Mouse (Mus musculus): Measurements from ENCODE around the gene Prrt1.

Gene Prrt1

DNA sequence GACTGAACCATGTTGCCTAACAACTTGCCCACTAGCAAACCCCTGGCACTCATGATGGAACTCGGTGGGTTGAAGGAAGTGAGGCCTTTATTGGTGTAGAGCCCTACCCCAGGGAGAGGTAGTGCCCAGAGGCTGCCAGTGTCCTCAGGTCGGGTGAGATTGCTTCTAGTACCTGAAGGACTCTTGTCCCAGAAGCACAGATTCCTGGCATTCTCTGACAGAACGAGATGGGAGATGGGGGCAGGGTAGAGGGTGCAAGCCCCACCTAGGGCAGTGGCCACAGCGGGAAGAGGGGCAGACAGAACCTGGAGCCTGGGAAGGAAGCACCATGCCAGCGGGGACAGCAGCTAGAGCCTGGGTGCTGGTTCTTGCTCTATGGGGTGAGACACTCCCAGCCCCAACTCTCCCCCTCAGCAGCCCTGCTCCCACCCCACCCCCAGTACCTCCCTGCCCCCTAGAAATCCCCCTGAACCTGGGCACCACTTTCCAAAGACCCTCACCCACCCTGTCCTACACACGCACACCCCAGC, 31.7 kb upstream of the Prrt1 start, which contains the start of gene Ager:
Gene Ager, plus strand, starts transcription at position 297 of the 530 bp plus-strand sequence.
- no peak for DNase-seq (ENCODE audit: extremely low read depth, low read depth, low spot score)

DNA sequence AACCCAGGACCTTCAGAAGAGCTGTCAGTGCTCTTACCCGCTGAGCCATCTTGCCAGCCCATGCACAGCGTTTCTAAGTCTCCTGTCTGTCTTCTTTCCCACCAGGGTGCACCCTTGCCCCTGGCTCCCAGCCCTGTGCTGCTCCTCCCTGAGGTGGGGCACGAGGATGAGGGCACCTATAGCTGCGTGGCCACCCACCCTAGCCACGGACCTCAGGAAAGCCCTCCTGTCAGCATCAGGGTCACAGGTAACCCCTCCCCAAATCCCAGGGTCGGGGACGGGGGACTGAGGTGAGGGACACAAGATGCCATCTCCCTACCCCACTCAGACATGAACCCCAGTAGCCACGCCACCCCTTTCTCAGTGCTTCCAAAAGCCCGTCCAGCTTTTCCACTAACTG, 29.4 kb upstream of the Prrt1 start:
- no peak for DNase-seq (ENCODE audit: extremely low read depth, low read depth, low spot score)

DNA sequence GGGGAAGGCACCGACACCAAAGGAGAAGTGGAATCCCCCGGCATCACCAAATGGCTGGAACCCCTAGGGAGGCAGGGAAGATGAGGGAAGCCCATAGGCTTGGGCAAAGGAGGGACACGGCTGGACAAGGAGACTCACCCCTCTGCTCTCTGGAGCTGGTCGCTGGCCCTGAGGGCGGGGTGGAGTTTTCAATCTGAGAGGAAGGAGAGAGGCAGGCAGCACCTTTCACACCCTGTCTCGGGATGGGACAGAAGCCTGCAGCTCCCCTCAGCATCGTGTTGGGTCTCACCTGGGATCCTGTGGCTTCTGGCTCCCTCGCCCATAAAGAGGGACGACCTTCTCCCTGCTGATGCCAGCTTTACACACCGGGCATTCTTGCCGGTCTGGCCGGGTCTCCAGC, 27.5 kb upstream of the Prrt1 start:
- DNase-seq (ENCODE audit: extremely low read depth, low read depth, low spot score), result no peak

DNA sequence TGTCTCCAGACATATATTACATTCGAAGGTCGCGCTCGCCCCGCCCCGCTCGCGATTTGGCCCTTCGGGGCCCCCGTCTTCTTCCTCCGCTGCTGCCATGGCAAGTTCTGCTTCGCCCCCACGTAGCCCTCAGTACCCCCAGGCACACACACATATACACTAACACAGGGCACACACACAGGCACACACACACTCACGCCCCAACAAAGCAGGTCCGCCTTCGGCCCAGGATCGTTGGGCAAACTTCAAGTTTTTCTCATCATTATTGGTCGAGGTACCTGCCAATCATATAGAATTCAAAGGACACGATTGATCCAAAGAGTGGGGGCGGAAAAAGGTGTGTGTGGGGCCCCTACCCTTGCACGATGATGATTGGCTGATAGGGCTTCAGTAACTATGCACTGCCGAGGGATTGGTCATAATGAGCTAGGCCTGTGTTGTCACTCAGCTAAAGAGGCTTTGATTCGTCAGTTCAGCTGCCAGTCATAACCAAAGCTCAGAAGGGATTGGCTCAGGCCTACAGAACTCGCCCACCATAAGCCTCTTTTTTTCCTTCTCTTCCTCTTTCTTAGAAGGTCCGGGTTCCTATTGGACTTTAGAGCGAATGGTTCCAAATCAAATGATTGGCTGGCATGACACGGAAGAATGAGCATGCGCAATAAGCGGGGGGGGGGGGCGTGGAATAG, 25.8 kb upstream of the Prrt1 start, which contains the start of gene Rnf5:
Gene Rnf5, minus strand, starts transcription at position 316 of the 686 bp plus-strand sequence.
- DNase-seq (ENCODE audit: extremely low read depth, low read depth, low spot score), result peak; percentile 100

DNA sequence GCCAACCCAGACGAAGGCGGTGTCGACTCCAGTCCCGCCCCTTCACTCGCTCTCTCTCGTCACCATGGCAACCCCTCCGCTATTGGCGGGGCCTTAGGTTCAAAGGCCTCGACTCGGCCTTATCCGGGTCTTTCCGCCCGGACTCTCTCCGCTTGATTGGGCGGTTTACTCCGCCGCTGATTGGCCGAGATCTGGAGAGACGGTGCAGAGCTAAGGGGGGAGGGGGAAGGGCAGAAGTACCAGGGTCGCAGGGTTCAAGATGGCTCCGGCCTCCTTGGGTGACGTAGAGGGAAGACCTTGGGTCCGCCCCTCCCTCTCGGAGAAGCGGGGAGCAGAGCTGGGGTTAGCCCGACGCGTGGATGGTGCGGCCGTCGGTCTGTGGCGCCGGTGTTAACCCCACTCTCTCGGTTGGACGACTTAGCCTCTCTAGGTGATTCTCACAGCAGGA, 25.2 kb upstream of the Prrt1 start, which contains the start of gene Agpat1:
Gene Agpat1, plus strand, starts transcription at position 202 of the 448 bp plus-strand sequence.
- DNase-seq (ENCODE audit: extremely low read depth, low read depth, low spot score), result peak; percentile 91

DNA sequence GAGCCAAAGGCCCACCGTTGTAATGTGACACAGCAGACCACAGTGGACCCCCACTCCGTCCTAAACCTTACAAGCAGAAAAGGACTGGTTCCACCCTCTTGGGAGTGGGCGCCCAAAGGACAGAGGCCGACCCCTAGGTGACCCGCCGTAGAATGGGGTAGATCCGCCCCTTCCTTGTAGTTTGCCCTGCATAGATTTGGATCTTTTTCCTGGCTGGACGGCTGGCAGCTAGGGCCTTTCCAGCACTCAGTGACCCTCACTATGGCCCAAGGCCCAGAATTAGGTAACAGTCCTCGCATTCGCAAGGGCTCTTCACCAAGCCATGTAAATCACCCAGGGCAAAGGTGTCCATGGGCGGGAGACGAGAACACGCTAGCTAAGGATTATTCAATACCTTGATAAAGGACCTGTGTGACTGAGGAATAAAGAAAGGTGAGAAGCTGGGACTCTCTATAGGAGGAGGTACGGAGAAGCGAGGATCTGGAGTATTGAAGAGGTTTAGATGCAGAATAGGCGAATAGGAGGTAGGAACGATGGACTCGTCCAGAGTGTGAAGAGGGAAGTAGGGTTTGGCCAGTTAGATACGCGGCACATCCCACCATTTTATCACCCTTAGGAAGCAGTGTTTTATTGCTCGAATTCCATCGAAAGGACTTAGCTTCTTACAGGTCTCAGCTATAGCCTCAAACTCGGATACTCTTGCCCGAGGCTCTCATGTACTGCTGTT, 24.7 kb upstream of the Prrt1 start:
- DNase-seq (ENCODE audit: extremely low read depth, low read depth, low spot score), result no peak

DNA sequence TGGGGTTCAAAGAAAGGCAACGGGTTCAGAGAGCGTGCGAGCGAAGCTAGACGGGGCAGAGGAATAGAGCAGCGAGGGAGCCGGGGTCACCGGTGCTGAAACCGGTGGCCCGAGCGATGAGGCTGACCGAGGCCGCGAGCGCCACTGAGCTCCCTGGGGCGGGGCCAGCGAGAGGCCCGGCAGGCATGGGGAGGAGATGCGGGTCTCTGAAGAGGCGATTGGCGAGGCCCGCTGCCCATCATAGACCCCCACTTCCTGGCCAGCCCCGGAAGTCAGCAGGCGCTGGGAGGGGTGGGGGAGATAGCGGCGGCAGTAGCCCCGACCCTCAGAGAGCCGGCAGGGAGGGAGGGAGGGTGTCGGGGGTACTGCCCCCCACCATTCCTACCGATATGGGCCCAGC, 23.7 kb upstream of the Prrt1 start:
- DNase-seq (ENCODE audit: extremely low read depth, low read depth, low spot score), result no peak

DNA sequence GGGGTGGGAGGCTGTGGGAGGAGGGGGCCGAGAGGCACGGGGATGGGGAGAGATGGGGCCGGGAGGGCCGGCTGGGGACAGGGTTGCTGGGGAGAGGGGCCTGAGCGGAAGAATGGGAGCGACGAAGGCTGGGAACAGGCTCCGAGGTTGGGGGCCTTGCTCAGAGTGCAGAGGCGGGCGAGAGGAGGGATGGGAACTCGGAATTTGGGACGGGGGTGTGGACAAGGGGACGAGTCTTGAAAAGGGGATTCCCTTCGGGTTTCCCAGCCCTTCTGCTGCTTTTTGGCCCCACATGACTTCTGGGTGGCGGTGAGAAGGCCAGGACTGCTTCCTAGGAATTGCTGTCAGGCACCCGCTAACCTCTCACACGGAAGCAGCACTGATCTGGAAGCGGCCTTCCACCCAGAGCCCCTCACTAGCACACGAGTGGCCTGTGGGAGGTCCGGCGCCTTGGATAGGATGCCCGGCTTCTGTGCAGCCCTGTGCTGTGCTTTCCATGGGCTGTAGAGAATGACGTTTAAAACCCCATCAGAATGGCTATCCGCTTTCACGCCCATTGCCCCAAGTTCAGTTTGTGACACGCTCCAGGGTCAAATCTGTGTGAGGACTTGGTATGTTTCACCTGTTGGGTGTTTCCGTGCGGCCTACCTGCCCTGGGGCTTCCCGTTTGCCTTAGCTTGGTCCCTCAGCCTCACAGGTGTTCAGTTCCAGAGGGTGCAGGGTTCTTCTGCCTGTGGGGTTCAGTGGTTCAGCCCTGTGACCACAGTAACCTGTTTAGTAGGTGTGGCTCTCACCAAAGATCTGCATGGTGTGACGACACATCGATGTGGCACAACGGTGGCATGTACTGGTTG, 22.9 kb upstream of the Prrt1 start:
- DNase-seq (ENCODE audit: extremely low read depth, low read depth, low spot score), result no peak

DNA sequence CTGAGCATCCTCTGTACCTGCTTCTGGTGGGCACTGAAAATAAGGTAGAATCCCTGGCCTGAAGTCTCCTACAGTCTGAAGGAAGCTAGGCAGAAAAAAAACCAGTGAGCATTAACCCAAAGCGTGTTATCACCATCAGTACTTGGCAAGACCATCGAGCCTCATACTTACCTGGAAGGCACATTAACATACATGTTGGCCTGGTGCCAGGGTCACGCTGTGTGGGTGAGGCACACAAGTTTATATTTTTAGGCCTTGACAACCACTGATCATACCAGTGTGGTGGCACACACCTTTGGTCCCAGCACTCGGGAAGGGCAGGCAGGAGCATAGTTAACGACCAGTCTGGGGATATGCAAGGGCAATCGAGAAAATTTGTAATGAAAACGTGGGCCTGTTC, 21.3 kb upstream of the Prrt1 start:
- no peak for DNase-seq (ENCODE audit: extremely low read depth, low read depth, low spot score)

DNA sequence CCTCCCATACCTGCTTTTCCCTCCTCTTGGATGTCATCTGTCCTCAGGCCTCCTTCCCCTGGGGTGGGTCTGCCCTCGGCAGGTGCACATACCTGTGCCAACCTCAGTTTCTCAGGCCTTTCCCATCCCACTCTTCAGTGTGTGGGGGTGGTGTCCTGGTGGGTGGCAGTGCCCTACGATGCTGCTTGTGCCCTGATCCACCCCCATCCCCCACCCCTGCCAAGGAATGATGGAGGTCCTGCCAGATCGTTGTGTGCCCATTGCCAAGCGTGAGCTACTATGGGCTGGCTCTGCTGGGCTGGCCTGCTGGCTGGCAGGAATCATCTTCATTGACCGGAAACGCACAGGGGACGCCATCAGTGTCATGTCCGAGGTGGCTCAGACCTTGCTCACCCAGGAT, 18.3 kb upstream of the Prrt1 start:
- DNase-seq (ENCODE audit: extremely low read depth, low read depth, low spot score), result no peak

DNA sequence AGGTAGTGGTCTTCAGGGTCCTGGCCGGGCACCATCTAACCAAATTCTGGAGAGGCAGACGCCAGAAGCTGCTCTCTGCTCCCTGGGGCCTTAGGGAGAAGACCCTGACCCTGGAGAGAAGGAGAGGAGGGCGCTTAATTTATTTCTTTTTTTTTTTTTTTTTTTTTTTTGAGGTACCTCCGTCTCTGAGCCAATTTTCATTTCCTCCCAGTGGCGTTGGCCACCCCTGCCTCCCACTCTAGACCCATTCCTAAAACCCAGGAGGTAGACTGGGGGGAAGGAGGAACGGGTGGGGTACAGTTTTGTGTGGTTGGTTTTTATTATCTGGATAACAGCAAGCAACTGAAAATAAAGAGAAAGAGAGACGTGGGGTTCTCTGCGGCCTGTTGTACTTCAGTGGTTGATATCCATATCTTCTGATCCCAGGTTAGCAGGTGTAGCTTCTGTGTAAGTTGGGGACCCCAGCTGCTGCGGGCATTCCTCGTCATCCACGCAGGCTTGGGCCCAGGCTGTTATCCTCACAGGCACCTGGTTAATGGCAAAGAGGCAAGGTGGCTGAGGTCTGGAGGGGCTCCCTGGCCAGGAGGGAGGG, 16.2 kb upstream of the Prrt1 start:
- no peak for DNase-seq (ENCODE audit: extremely low read depth, low read depth, low spot score)

DNA sequence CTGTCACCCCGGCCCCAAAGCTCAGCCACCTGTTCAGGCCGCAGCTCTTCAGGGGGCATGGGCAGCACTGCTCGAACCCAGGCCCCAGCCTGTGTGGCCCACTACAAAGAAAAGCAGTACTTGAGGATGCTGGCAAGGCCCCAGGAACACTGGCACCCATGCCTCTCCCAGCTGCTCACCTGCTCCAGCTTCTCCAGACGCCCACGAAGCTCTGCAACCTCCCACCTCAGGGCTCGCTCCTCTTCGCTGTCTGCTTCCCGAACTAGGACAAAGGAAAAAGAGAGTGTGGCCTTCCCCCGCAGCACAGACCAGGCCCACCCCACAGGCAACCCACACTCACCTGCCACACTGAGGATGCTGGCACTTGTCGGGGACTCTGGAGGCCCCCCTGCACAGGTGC, 15.5 kb upstream of the Prrt1 start:
- DNase-seq (ENCODE audit: extremely low read depth, low read depth, low spot score), result no peak

DNA sequence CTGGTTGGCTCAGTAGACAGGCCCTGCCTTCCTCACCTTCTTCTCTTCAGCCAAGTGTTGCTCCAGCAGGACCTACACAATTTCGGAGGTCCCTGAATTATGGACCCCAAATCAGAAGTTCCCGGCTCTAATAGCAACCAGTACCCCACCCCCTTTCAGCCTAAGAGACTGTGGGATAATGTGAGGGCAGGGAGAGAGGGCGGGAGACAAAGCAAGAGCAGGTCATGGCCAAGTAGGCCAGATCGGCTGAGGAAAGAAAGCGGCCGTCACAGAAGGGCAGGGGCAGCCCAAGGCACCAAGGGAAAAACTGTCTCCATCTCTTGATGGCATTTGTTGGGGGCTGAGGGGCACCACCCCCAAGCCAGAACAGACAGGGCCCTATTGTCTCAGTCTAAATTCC, 13.5 kb upstream of the Prrt1 start, which contains the start of gene Egfl8:
Gene Egfl8, minus strand, starts transcription at position 101 of the 400 bp plus-strand sequence.
- no peak for DNase-seq (ENCODE audit: extremely low read depth, low read depth, low spot score)

DNA sequence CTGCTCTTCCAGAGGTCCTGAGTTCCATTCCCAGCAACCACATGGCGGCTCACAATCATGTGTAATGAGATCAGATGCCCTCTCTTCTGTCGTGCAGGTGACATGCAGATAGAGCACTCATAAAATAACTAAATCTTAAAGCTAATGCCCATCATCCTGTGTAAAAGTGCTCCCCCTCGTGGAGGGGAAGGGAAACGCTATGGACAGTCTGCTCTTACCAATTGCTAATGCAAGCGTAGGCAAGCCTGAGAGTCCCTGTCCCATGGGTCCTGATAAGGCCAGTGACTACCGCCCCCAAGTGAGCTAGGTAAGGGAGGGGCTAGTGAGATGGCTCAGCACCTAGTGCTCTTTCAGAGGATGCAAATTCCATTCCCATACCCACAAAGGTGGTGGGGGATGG, 10.3 kb upstream of the Prrt1 start:
- DNase-seq (ENCODE audit: extremely low read depth, low read depth, low spot score), result no peak

DNA sequence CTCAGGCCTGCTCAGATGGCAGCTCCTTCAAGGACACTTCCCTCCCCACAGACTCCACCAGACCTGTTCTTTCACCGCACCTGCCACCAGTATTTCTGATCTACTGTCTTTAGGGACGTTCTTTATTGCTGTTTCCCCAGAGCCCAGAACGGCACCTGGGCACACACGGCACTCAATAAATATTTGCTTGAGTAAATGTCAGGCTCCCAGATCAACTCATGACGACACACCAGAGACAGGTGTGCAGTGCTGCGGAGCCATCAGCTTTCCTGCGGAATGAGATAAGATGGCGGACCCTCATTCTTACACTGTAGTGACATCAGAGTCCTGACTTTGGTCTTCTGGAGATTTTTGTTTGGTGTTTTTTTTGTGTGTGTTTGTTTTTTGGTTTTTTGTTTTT, 8.3 kb upstream of the Prrt1 start:
- DNase-seq (ENCODE audit: extremely low read depth, low read depth, low spot score), result no peak

DNA sequence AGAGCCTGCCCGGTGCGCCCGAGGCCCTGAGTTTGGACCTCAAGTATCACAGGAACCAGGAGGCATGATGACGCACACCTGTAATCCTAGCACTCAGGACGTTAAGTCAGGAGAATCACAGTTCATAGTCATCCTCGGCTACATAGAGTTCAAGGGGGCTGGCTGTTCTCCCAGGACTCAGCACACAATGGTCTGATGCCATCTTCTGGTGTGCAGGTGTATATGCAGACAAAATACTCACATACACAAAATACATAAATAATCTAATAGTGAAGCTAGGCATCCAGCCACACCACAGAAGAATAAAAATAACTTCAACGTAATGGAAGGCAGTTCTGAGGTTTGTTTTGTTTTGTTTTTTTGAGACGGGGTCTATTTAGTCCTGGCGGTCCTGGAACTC, 6.2 kb upstream of the Prrt1 start:
- no peak for DNase-seq (ENCODE audit: extremely low read depth, low read depth, low spot score)

DNA sequence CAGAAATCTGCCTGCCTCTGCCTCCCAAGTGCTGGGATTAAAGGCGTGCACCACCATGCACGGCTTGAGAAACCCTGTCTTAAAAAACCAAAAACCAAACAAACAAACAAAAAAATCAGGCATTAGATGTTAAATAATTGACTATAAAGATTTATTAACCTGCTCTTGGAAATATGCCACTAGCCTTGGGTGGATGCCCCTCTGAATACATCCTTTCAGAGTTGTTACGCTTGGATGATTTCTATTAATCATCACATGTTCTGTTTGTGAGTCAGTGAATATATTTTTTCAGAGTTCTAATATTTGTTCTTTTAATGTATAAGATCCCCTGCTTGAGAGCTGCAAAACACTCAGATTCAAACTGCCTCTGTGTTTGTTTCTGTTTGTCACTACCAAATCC, 4.4 kb upstream of the Prrt1 start:
- no peak for DNase-seq (ENCODE audit: extremely low read depth, low read depth, low spot score)

DNA sequence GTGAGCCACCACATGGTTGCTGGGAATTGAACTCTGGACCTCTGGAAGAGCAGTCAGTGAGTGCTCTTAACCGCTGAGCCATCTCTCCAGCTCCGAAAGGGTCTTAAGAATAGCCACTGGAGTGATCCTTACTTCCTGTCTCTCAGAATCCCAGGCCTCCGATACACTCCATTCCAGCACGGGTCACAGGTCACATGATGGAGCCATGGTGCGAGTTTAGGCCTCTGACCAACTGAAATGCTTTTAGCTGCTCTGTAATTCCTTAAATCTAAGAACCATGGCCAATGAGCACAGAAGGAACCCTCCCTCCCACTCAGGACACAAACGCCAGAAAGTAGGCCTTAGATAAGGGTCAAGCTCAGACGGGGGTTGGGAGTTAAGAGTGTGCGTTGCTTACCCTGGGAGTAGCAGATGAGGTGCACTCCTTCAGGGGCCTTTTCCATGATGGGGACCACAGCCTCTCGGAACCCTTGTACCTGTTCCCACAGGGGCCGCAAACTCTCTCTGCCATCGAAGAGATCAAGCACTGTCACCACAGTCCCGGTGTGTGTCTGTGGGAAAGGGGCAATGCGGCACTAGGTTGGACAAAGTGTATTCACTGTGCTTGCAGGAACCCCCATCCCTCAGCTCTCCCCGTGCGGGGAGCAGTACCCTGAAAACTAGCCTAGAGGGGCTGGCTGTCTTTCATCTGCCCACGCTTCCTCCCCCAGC, 3.1 kb upstream of the Prrt1 start:
- DNase-seq (ENCODE audit: extremely low read depth, low read depth, low spot score), result no peak

DNA sequence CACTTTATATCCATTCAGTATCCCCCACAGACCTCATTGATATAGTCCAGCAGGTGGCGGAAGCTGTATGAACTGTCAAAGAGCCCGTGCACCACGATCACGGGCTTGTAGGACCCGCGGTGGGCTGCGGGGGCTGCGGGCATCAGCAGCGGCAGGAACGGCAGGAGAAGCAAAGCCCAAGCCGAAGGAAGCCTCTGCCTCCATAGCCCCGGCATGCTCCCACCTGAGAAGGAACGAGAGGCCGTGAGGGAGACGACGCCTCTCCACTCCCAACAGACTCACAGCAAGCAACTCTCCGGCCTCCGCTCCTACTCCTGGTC, 2.6 kb upstream of the Prrt1 start:
- no peak for DNase-seq (ENCODE audit: extremely low read depth, low read depth, low spot score)
